Mouse (Mus musculus): ENCODE results near the gene Cys1.
A peak's percentile ranks its signal among the peaks of the same experiment; 100 is the strongest.
"Not testable (repeated sequence)": the region's sequence is repeated elsewhere in the genome, so short reads cannot be mapped to it uniquely, and the experiment has no call there.

The Cys1 gene

DNA sequence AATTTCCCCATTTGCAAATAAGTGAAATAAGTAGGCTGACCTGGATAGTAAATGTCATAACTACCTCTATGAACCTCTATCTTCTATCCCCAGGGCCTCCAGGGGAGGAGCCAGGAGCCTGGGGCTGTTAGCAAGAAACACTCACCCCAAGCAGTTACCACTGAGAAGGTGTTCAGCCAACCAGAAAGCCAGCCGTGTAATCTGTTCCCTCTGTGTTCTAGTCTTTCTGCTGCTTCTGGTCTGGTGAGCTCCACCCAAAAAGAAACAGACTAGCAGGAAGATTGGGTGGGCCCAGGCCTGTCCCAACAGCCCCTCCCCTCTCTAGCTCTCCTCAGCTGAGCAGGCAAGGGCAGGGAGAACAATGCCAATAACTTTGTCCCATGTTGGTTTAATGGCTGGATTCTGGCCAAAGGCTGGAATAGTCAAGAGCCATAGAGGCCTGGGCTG is 37.5 kb downstream of the Cys1 start:
- peak; percentile 78 for DNase-seq

DNA sequence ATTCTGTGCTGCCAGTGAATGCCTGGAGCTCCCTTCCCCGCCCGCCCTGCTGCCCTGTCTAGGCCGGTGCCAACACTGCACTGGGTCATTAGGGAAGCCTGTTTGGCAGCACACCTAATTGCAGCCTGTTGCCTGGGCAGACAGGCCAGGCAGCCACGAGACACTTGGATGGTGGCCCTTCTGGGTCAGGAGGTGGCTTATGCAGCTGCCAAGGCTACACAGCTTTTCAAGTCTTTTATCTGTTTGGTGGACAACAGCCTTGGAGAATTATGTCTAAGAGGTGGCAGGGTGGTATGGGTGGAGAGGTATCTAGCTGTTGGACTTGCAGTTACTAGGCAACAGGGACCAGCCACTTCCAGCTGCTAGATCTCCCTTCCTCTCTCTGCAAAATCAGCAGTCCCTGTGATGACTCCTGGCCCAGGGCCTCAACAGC is 39.2 kb downstream of the Cys1 start:
- peak; percentile 79 for DNase-seq

DNA sequence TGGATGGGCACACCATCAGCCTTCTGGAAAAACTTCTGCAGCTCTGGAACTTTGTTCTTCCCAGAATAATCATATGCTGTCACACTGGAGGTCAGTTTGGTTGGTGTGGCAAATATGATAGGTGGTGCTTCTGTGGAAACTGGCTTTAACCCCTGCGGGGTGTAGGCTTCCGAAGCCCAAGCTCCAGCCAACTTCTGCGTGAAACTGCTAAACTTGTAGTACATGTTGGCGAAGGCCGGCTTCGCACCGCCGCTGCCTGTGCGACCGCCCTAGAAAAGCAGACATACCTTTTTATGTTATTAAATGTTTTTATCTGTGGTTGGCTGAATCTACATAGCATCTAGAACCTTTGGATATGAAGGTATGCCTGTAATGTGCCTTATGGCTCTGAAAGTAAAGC is 42.8 kb downstream of the Cys1 start:
- DNase-seq, result not testable (repeated sequence)

GRCm38 (mm10) chr12:24634648-24635047 is 47.0 kb downstream of the Cys1 start:
- no peak for DNase-seq

- no peak for DNase-seq
Observed at GRCm38 (mm10) chr12:24634212-24634611, 47.4 kb downstream of the Cys1 start.

GRCm38 (mm10) chr12:24633753-24634191 is 47.8 kb downstream of the Cys1 start:
- peak; percentile 71 for DNase-seq

GRCm38 (mm10) chr12:24632404-24632803 is 49.2 kb downstream of the Cys1 start:
- no peak for DNase-seq

- DNase-seq, result peak; percentile 82
Observed at GRCm38 (mm10) chr12:24630220-24630619, 51.4 kb downstream of the Cys1 start.

DNA sequence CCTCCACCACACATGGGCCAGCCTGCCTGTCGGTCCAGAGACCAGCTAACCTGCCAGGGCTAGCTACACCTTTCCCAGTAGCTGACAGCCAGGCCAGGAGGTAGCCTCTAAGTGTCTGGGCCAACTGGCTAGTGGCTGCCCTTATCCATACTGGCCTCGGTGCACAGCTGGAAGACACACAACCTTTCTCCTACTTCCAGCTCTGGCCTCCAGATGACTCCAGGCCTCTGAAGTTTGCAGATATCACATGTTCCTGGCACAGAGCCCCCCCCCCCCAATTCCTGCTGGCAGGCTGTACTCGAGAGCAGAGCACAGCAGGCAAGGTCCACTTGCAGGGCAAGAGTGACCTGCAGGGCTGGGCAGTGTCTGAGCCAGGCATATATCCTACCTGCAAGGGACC is 54.4 kb downstream of the Cys1 start:
- no peak for DNase-seq

- DNase-seq, result no peak
Observed at GRCm38 (mm10) chr12:24626401-24626800, 55.2 kb downstream of the Cys1 start.

DNA sequence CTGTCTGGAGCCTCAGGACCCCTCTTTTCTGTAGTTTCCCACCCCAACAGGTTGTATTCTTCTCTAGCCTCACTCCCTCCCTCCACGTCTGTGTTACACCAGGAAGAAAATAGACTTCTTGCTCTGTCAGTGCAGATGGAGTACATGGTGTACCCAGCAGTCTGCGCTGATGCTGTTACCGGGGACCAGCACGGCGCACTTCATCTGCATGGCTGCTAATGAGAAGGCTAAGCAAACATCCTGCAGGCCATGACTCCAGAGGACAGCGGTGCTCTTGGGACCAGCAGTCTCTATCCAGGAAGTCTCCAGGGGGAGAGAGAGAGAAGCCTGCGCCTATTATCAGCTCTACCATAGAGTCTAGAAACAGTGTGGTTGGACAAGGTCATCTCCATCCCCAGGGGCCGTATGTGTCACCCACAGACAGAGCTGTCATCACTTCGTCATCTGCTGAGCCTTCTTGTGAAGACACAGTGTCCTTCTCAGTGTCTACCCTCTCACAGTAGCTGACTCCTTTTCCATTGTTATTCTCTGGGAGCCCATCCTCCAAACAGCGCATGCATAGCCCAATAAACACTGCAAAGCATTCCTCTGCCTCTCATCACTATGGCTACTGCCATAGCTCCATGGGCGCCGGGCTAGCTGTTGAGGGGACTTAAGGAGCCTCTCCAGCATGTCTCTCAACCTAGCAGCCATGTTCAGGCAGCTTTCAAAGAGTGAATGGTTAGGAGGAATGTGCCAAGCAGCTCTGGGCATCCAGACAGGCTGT is 57.9 kb downstream of the Cys1 start:
- DNase-seq, result no peak

DNA sequence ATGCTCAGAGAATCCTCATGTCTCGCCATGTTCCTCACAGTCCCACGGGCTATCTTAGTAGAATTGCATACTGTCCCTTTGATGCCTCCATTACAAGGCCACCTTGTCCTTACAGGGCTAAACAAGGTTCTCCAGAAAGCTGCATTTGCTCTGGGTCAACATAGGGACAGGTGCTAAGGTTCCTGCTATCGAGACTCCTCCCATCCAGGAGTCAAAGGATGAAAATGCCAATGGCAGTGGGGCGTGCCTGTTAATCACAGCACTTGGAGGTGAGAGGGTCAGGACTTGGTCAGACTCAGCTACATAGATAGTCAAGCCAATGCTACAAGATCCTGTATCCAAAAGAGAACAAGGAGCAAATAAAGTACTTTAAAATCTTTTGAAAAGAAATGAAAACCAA is 62.2 kb downstream of the Cys1 start:
- no peak for DNase-seq
